Mouse (Mus musculus) liver, embryonic 14.5 days (tissue): Measurements from ENCODE around the gene Derl2. TPM values are rescaled to one million over a fixed set of nuclear protein-coding genes. Genes with fewer than 3 reads are reported as not detected.
A peak's percentile ranks its signal among the peaks of the same experiment; 100 is the strongest.

Source experiments
- ATAC-seq: fragments of 200-750 bp; cut with Nextera tagmentation; 2 replicates; pipeline ENCODE4 v1.8.0; 2017; ENCODE audit warnings: moderate number of reproducible peaks, mild to moderate bottlenecking, moderate library complexity; ENCODE audit not compliant: insufficient read depth
- DNase-seq, 3 experiments: peaks; one replicate each; pipeline ENCODE4 v3.0.0-alpha.2; 2012 to 2013; ENCODE audit warnings: low read depth in 3 of 3, low spot score in 3 of 3
- H3K27ac ChIP-seq: fragments of 300-500 bp; sonication (generic); 2 replicates; pipeline ENCODE4 v1.5.1; 2014; ENCODE audit warnings: moderate library complexity, mild to moderate bottlenecking, control low read depth, inconsistent platforms
- H3K27me3 ChIP-seq: fragments of 300-500 bp; sonication (generic); 2 replicates; pipeline ENCODE4 v1.6.1; 2014; ENCODE audit warnings: mild to moderate bottlenecking, low read length, moderate library complexity; ENCODE audit not compliant: control insufficient read depth, insufficient read depth
- H3K36me3 ChIP-seq: fragments of 300-500 bp; sonication (generic); replicated peaks from 2 replicates; pipeline ENCODE4 v1.6.1; 2014; ENCODE audit warnings: low read depth; ENCODE audit not compliant: control insufficient read depth, insufficient read depth
- H3K4me1 ChIP-seq, 2 experiments: fragments of 200-500 bp in 1 of 2; fragments of 300-500 bp in 1 of 2; sonication (generic) in 1 of 2; replicated peaks; 2 replicates each; pipeline ENCODE4 v1.6.1; 2012 to 2014; ENCODE audit warnings: antibody characterized with exemption in 1 of 2, inconsistent platforms in 1 of 2, low read length in 1 of 2; ENCODE audit not compliant: control insufficient read depth in 2 of 2, insufficient read depth in 2 of 2
- H3K4me2 ChIP-seq: fragments of 300-500 bp; sonication (generic); 2 replicates; pipeline ENCODE4 v1.6.1; 2014; ENCODE audit warnings: low read depth, mild to moderate bottlenecking, control low read depth, moderate library complexity
- H3K4me3 ChIP-seq, 2 experiments: fragments of 200-500 bp in 1 of 2; fragments of 300-500 bp in 1 of 2; sonication (generic) in 1 of 2; 2 replicates each; pipeline ENCODE4 v1.5.1; 2012 to 2014; ENCODE audit warnings: low read depth in 2 of 2, low read length in 2 of 2, mild to moderate bottlenecking in 2 of 2, control low read depth in 1 of 2, inconsistent platforms in 1 of 2, moderate library complexity in 1 of 2; ENCODE audit not compliant: insufficient read depth in 1 of 2
- H3K9ac ChIP-seq: fragments of 300-500 bp; sonication (generic); replicated peaks from 2 replicates; pipeline ENCODE4 v1.6.1; 2014; ENCODE audit warnings: mild to moderate bottlenecking, control low read depth, moderate library complexity
- H3K9me3 ChIP-seq: fragments of 300-500 bp; sonication (generic); 2 replicates; pipeline ENCODE4 v1.6.1; 2016; ENCODE audit warnings: low read length, mixed read lengths; ENCODE audit not compliant: control insufficient read depth
- CTCF ChIP-seq: IDR thresholded peaks from 2 replicates; pipeline ENCODE4 v1.5.1; 2016; ENCODE audit warnings: antibody characterized with exemption, low read depth, control low read depth
- EP300 ChIP-seq: IDR thresholded peaks from 2 replicates; pipeline ENCODE4 v1.6.1; 2016; ENCODE audit warnings: antibody characterized with exemption, low read depth
- WGBS: fragments of 180-500 bp; shearing (Covaris S2); extraction: QIAGEN DNeasy Blood & Tissue Kit; methylation state at CpG from one replicate; pipeline ENCODE4 v1.1.7; 2014; ENCODE audit not compliant: insufficient replicate concordance; 5-methylcytosine and 5-hydroxymethylcytosine counted together
- polyA plus RNA-seq, 2 experiments: library from polyadenylated mRNA; depleted of rRNA in 1 of 2; stranded (reverse) in 1 of 2; unstranded in 1 of 2; fragments of >200 nt; fragmentation: Nextera tagmentation in 1 of 2; extraction: Ambion mirVana in 1 of 2; gene quantifications; 2 replicates each; pipeline versions ENCODE4 v1.2.1 to v1.2.3; 2012 to 2014

Gene Derl2
- polyA plus RNA-seq, 2 experiments: 10.4 to 35.7 TPM

DNA sequence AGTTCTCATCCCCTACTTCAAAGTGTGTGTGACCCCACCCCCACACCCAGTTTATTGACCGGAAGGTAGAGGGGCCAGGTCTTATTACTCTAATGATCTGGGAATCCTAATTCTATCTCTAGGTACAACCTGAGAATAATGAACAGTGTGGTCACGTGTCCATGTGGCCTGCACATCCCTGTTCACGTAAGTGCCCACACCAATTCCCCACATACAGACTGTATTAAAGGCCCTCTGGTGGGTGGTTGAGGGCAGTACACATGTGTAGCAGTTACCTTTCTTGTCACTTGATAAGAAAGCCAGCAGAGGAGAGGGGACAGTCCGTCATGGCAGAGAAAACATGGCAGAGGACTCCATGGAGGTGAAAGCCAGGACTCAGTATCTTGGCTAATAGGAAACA, 45.7 kb downstream of the Derl2 start:
- ATAC-seq: no peak
- Histone ChIP-seq H3K9ac (no peak overlapping the region), H3K27me3 (no peaks in the 10 kb centered on the region), H3K36me3 (peaks cover 64% of the 10 kb centered on the region), H3K9me3 (no peaks in the 10 kb centered on the region), H3K4me2 (no peak overlapping the region), H3K27ac (no peak overlapping the region), H3K4me3 (no peak overlapping the region), H3K4me1 (peaks cover 11 to 12% of the 10 kb centered on the region in 2 experiments)
- peak in 1 of 3 experiments; percentile 37 for DNase-seq
- 65% methylated on average over 4 of the region's 4 CpGs for WGBS
- peak; percentile 63 for TF ChIP-seq CTCF
- TF ChIP-seq EP300: no peak

DNA sequence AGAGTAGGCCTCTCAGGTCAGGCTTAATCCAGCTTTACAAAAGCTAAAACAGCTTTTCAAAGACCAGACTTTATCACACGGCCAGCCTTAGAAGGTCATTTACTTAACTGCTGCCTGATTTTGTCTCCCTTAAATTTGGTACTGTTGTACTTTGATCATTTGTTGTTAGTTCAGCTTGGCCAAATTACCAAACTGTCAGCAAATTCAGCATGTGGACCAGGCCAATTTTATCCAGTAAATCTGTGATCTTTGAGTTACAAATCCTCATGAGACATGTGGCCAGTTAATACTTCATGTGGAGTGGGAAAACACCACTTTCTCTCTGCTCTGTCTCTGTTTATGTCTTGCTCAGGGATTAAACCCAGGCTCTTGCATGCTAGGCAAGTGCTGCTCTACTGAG, 47.1 kb downstream of the Derl2 start:
- Histone ChIP-seq H3K27me3 (no peaks in the 10 kb centered on the region), H3K36me3 (peaks cover 54% of the 10 kb centered on the region), H3K9ac (no peak overlapping the region; the same call in 1 of the 2 replicates), H3K4me3 (no peak overlapping the region; a peak in 1 of 4 replicates), H3K4me2 (peak overlapping the region; percentile 95), H3K27ac (no peak overlapping the region), H3K4me1 (peaks cover 16 to 19% of the 10 kb centered on the region in 2 experiments), H3K9me3 (no peaks in the 10 kb centered on the region)
- TF ChIP-seq EP300 (no peak), CTCF (no peak)
- DNase-seq (no peak), ATAC-seq (no peak)
- 46% methylated on average over 1 of the region's 1 CpGs for WGBS

DNA sequence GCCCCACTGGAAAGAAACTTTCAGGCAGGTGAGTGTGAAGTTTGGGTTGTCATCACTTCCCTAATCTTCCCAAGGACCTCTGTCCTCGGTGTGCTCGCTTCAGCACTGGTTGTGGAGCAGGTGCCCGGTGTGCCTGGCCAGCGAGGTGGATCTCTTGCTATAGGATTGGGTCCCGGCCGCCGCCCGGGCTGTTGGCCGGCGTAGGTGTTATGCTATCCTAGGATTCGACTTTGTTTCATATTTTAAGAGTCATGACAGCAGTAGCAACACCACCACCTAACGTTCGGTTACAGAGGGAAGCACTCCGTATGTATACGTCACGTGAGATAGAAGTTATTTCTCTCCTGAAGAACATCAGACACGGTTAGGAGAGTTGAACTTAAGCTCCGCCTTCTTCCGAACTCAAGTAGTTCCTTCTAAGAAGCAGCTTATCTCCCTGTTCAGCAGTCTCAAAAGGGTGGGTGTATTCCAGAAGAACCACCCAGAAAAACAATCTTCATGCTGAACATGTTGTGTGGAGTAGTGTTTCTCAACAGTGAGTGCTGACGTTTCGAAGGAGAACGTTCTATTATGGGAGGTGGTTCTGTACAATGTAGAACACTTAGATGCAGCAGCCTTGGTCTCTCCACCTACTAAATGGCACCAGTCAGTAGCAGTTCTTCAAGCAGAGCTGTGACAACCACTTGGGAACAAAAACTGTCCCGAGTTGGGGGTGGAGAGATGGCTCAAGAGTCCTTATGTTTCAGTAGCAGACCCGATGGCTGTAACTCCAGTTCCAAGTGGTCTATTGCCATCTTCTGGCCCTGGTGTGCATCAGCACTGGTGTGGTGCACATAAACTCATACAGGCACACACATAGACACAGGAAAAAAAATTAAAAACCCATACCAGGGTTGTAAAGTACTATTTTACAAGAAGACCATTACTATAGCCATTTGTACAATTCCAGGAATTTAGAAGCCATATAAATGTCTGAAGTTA, 48.8 kb downstream of the Derl2 start:
- peak overlapping the region; percentile 95 for H3K4me2 ChIP-seq
- WGBS: 7% methylated on average over 24 of the region's 24 CpGs
- TF ChIP-seq CTCF (peak; percentile 61), EP300 (peak; percentile 64)
- H3K4me3 ChIP-seq: peak overlapping the region; percentile 95 to 96
- H3K4me1 ChIP-seq: peaks cover 16 to 19% of the 10 kb centered on the region in 2 experiments
- DNase-seq: peak; percentile 86 to 93 (median 89)
- H3K27me3 ChIP-seq: no peaks in the 10 kb centered on the region
- H3K27ac ChIP-seq: peak overlapping the region; percentile 97
- H3K36me3 ChIP-seq: peaks cover 44% of the 10 kb centered on the region
- peak; percentile 68 for ATAC-seq
- H3K9me3 ChIP-seq: no peaks in the 10 kb centered on the region
- peak overlapping the region; percentile 79 for H3K9ac ChIP-seq

DNA sequence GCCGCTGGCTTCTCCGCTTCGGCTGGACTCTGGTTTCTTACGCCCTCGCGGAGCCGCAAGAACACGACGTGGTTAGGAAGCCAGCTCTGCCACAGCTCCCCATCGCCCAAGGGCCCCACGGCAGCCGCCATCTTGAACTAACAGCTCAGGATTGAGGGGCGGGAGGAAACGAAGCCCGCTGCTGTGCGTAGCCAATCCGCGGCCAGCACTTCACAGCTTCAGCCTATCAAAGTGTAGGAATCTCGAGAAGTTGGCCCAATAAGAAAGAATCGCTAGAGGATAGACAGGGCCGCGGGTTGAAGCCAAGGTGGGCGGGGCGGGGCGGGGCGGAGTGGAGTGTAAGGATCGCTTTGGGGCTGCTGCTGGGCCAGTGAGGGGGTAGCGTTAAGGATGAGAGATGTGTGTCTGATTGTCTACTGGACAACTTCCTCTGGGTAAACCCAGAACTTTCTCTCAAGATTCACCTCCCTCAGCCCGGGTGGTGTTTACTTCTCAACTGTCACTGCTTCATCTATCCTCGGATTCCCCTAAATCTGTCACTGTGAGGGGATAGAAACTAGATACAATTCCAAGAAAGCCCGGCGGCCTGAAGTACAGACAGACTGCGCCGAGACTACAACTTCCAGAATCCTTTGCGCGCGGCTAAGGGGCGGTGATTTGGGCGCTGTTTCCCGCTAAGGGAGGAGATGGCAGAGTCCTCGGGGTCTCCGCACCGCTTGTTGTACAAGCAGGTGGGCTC, 49.7 kb downstream of the Derl2 start, which contains the start of the genes Nup88 and Rpain:
Nup88 (minus strand) TSS at position 153 of the 739 bp plus-strand sequence.
Rpain (plus strand) TSS at position 393 of the 739 bp plus-strand sequence.
- under 1% methylated on average over 43 of the region's 43 CpGs for WGBS
- peak within 1 kb of the TSS; percentile 97 for H3K27ac ChIP-seq
- H3K4me3 ChIP-seq: peak within 1 kb of the TSS; percentile 95 to 96
- peaks cover 16 to 19% of the 10 kb centered on the region in 2 experiments for H3K4me1 ChIP-seq
- H3K4me2 ChIP-seq: peak within 1 kb of the TSS; percentile 95
- DNase-seq (peak; percentile 94 to 97 (median 96)), ATAC-seq (peak; percentile 89)
- peak within 1 kb of the TSS; percentile 91 for H3K9ac ChIP-seq
- peaks cover 44% of the 10 kb centered on the region for H3K36me3 ChIP-seq
- no peaks in the 10 kb centered on the region for H3K27me3 ChIP-seq
- H3K9me3 ChIP-seq: no peaks in the 10 kb centered on the region
- TF ChIP-seq EP300 (no peak), CTCF (no peak)
